Mouse (Mus musculus) heart, embryonic 14.5 days (tissue): ENCODE results near the gene Glt8d1. TPM values are rescaled to one million over a fixed set of nuclear protein-coding genes. Genes with fewer than 3 reads are reported as not detected.
A peak's percentile ranks its signal among the peaks of the same experiment; 100 is the strongest.

Experiments
- ATAC-seq: fragments of 200-750 bp; cut with Nextera tagmentation; 2 replicates; pipeline ENCODE4 v1.8.0; 2017; ENCODE audit warnings: low read depth, moderate TSS enrichment; ENCODE audit not compliant: insufficient number of reproducible peaks, insufficient read depth, low FRiP score
- H3K27ac ChIP-seq, 2 experiments: fragments of 200-500 bp in 1 of 2; fragments of 300-500 bp in 1 of 2; sonication (generic) in 1 of 2; replicated peaks in 1 of 2; 2 replicates each; pipeline ENCODE4 v1.5.1; 2012 to 2014; ENCODE audit warnings: low read depth in 2 of 2, low read length in 2 of 2, control low read depth in 1 of 2, mild to moderate bottlenecking in 1 of 2, mixed read lengths in 1 of 2; ENCODE audit not compliant: control insufficient read depth in 1 of 2, insufficient read depth in 1 of 2
- H3K27me3 ChIP-seq: fragments of 300-500 bp; sonication (generic); 2 replicates; pipeline ENCODE4 v1.6.1; 2014; ENCODE audit warnings: mild to moderate bottlenecking, low read length, control low read depth; ENCODE audit not compliant: control insufficient read depth, insufficient read depth
- H3K36me3 ChIP-seq: fragments of 300-500 bp; sonication (generic); 2 replicates; pipeline ENCODE4 v1.6.1; 2014; ENCODE audit warnings: mild to moderate bottlenecking, control low read depth, low read length, mixed read lengths; ENCODE audit not compliant: control insufficient read depth, insufficient read depth
- H3K4me1 ChIP-seq, 2 experiments: fragments of 200-500 bp in 1 of 2; fragments of 300-500 bp in 1 of 2; sonication (generic) in 1 of 2; 2 replicates each; pipeline ENCODE4 v1.6.1; 2012 to 2014; ENCODE audit warnings: low read length in 2 of 2, control low read depth in 1 of 2, mixed read lengths in 1 of 2; ENCODE audit not compliant: control insufficient read depth in 2 of 2, insufficient read depth in 2 of 2
- H3K4me2 ChIP-seq: fragments of 300-500 bp; sonication (generic); 2 replicates; pipeline ENCODE4 v1.6.1; 2014; ENCODE audit warnings: mild to moderate bottlenecking, low read length
- H3K4me3 ChIP-seq, 2 experiments: fragments of 200-500 bp in 1 of 2; fragments of 300-500 bp in 1 of 2; sonication (generic) in 1 of 2; 2 replicates each; pipeline ENCODE4 v1.5.1; 2012 to 2014; ENCODE audit warnings: low read length in 2 of 2, mild to moderate bottlenecking in 2 of 2, control low read depth in 1 of 2, low read depth in 1 of 2, moderate library complexity in 1 of 2; ENCODE audit not compliant: control insufficient read depth in 1 of 2, insufficient read depth in 1 of 2
- H3K9ac ChIP-seq: fragments of 300-500 bp; sonication (generic); 2 replicates; pipeline ENCODE4 v1.6.1; 2014; ENCODE audit warnings: mild to moderate bottlenecking, low read length
- H3K9me3 ChIP-seq: fragments of 300-500 bp; sonication (generic); 2 replicates; pipeline ENCODE4 v1.6.1; 2016; ENCODE audit warnings: low read length, control low read depth; ENCODE audit not compliant: control insufficient read depth
- WGBS: fragments of 180-500 bp; shearing (Covaris S2); extraction: QIAGEN DNeasy Blood & Tissue Kit; methylation state at CpG from one replicate; pipeline ENCODE4 v1.1.7; 2014; 5-methylcytosine and 5-hydroxymethylcytosine counted together
- polyA plus RNA-seq: library from polyadenylated mRNA; unstranded; fragments of >200 nt; fragmentation: Nextera tagmentation; extraction: Ambion mirVana; gene quantifications from 2 replicates; pipeline ENCODE4 v1.2.1, GENCODE M21; 2014

The Glt8d1 gene
- polyA plus RNA-seq, 1 experiment from 2014 or later = 60.3 TPM

GRCm38 (mm10) chr14:31018860-31019291, 17.7 kb downstream of the Glt8d1 start, which contains the start of the genes Pbrm1 and Gnl3:
Pbrm1 (plus strand) TSS chr14:31019138.
Gnl3 (minus strand) TSS chr14:31019152.
- under 1% methylated on average over 39 of the region's 53 CpGs for WGBS

GRCm38 (mm10) chr14:31019331-31020205, 18.4 kb downstream of the Glt8d1 start:
- Histone ChIP-seq H3K27ac (peak overlapping the region; percentile 93 to 97), H3K4me1 (peaks cover 6 to 23% of the 10 kb centered on the region in 2 experiments), H3K4me3 (peak overlapping the region; percentile 65 to 82), H3K4me2 (peak overlapping the region; percentile 70), H3K9me3 (no peaks in the 10 kb centered on the region), H3K9ac (peak overlapping the region; percentile 94), H3K27me3 (no peaks in the 10 kb centered on the region), H3K36me3 (peaks cover 56% of the 10 kb centered on the region)
- peak; percentile 93 for ATAC-seq
- WGBS = 6% methylated on average over 33 of the region's 56 CpGs

More at GRCm38 (mm10) chr14:31018860-31019291, 17.7 kb downstream of the Glt8d1 start, which contains the start of the genes Pbrm1 and Gnl3:
- Histone ChIP-seq H3K9ac (peak within 1 kb of the TSS; percentile 94), H3K4me1 (peaks cover 6 to 23% of the 10 kb centered on the region in 2 experiments), H3K4me2 (peak within 1 kb of the TSS; percentile 76), H3K9me3 (no peaks in the 10 kb centered on the region), H3K27ac (peak within 1 kb of the TSS; percentile 93 to 97), H3K27me3 (no peaks in the 10 kb centered on the region), H3K36me3 (peaks cover 56% of the 10 kb centered on the region), H3K4me3 (peak within 1 kb of the TSS; percentile 65 to 82)
- ATAC-seq = peak; percentile 95

GRCm38 (mm10) chr14:31022579-31022978, 21.4 kb downstream of the Glt8d1 start:
- Histone ChIP-seq H3K9me3 (no peaks in the 10 kb centered on the region), H3K4me2 (no peak overlapping the region), H3K27ac (no peak overlapping the region), H3K4me3 (no peak overlapping the region), H3K27me3 (no peaks in the 10 kb centered on the region), H3K4me1 (peaks cover 6 to 16% of the 10 kb centered on the region in 2 experiments), H3K9ac (no peak overlapping the region), H3K36me3 (peaks cover 56% of the 10 kb centered on the region)
- 32% methylated on average over 1 of the region's 1 CpGs for WGBS
- no peak for ATAC-seq

GRCm38 (mm10) chr14:31025785-31026184, 24.6 kb downstream of the Glt8d1 start:
- no peak for ATAC-seq
- H3K9me3 ChIP-seq = no peaks in the 10 kb centered on the region
- 85% methylated on average over 3 of the region's 3 CpGs for WGBS
- no peak overlapping the region for H3K4me2 ChIP-seq
- no peak overlapping the region for H3K27ac ChIP-seq
- H3K4me1 ChIP-seq = peaks cover 0 to 2% of the 10 kb centered on the region in 2 experiments; a peak in 1 of 4 replicates
- no peak overlapping the region for H3K9ac ChIP-seq
- H3K36me3 ChIP-seq = peaks cover 85% of the 10 kb centered on the region
- no peak overlapping the region for H3K4me3 ChIP-seq
- H3K27me3 ChIP-seq = no peaks in the 10 kb centered on the region

- Histone ChIP-seq H3K27me3 (no peaks in the 10 kb centered on the region), H3K9me3 (no peaks in the 10 kb centered on the region), H3K4me1 (no peaks in the 10 kb centered on the region), H3K4me3 (no peak overlapping the region), H3K27ac (no peak overlapping the region), H3K36me3 (peaks cover 85% of the 10 kb centered on the region), H3K4me2 (no peak overlapping the region), H3K9ac (no peak overlapping the region)
- WGBS = 93% methylated on average over 5 of the region's 5 CpGs
- ATAC-seq = no peak
Observed at GRCm38 (mm10) chr14:31045296-31045695, 44.1 kb downstream of the Glt8d1 start.

- Histone ChIP-seq H3K9ac (no peak overlapping the region), H3K27ac (no peak overlapping the region), H3K9me3 (no peaks in the 10 kb centered on the region), H3K4me2 (no peak overlapping the region), H3K27me3 (no peaks in the 10 kb centered on the region), H3K4me3 (no peak overlapping the region), H3K4me1 (no peaks in the 10 kb centered on the region), H3K36me3 (peaks cover 87% of the 10 kb centered on the region)
- WGBS = 94% methylated on average over 1 of the region's 1 CpGs
- no peak for ATAC-seq
Observed at GRCm38 (mm10) chr14:31045817-31046216, 44.6 kb downstream of the Glt8d1 start.
